8 mouse cellular contexts compared by ENCODE assay signal in genomic region chr5:53590875-53591682, GRCm38 (mm10).
A peak's percentile ranks its signal among the peaks of the same experiment; 100 is the strongest.
DNase-seq lines count a peak whose midpoint lies in the region; ATAC-seq and TF ChIP-seq lines count a peak whose summit lies in the region.

No protein-coding gene starts in this region.

- H3K4me2 ChIP-seq in lung, embryonic 14.5 days, result peak overlapping the region; percentile 97

- H3K4me3 ChIP-seq in cerebellum, adult 2 months (replicated peaks; ENCODE audit: insufficient read depth, low read depth, low read length), result peak overlapping the region; percentile 70
- H3K4me3 ChIP-seq in lung, embryonic 14.5 days (ENCODE audit: low read depth, low read length), result peak overlapping the region; percentile 93

- no peaks in the 10 kb centered on the region for H3K27me3 ChIP-seq in cerebellum, adult 2 months (ENCODE audit: control insufficient read depth, insufficient read depth, low read length)
- no peaks in the 10 kb centered on the region for H3K27me3 ChIP-seq in lung, embryonic 14.5 days (ENCODE audit: insufficient read depth, low read length)

- TF ChIP-seq POLR2A in cerebellum, adult 2 months (IDR thresholded peaks at IDR 0.05; ENCODE audit: borderline replicate concordance, insufficient read depth, low read length), result no peak

- peak; percentile 9 for DNase-seq in urinary bladder, postnatal 14 days (ENCODE audit: low spot score)
- DNase-seq in urinary bladder, adult 2 months (ENCODE audit: low spot score), result no peak
- peak; percentile 59 to 65 for DNase-seq in cerebellum, adult 2 months
- DNase-seq in gastrocnemius, postnatal 14 days, result peak; percentile 28
- peak; percentile 11 to 14 for DNase-seq in kidney, adult 8-10 months
- peak; percentile 67 for DNase-seq in lung, embryonic 14.5 days
- DNase-seq in ovary, postnatal 10 days (ENCODE audit: low spot score), result peak; percentile 11
- DNase-seq in thymus, postnatal 36 days, result peak; percentile 39 to 56

- H3K27ac ChIP-seq in cerebellum, adult 2 months (ENCODE audit: insufficient read depth, low read length), result peak overlapping the region; percentile 66
- peak overlapping the region; percentile 99 for H3K27ac ChIP-seq in lung, embryonic 14.5 days (ENCODE audit: low read depth)

- peaks cover 7% of the 10 kb centered on the region; the same call in 1 of the 2 replicates for H3K4me1 ChIP-seq in cerebellum, adult 2 months (ENCODE audit: control insufficient read depth, insufficient read depth, low read length)
- peaks cover 15% of the 10 kb centered on the region for H3K4me1 ChIP-seq in lung, embryonic 14.5 days (ENCODE audit: insufficient read depth)

- 8% methylated on average over 67 of the region's 67 CpGs for WGBS in cerebellum, adult 2 months
- WGBS in lung, embryonic 14.5 days, result under 1% methylated on average over 58 of the region's 67 CpGs

- ATAC-seq in lung, embryonic 14.5 days (ENCODE audit: insufficient read depth), result peak; percentile 3; the same call in 1 of the 2 replicates

- H3K36me3 ChIP-seq in lung, embryonic 14.5 days (ENCODE audit: insufficient read depth), result no peaks in the 10 kb centered on the region

- no peaks in the 10 kb centered on the region for H3K9me3 ChIP-seq in lung, embryonic 14.5 days (ENCODE audit: low read depth, low read length)

- peak overlapping the region; percentile 98 for H3K9ac ChIP-seq in lung, embryonic 14.5 days

- intact Hi-C loops in gastrocnemius, postnatal 14 days (cut with DNase I; ENCODE audit: low total_unique reads), result loop anchor here (5.0 kb wide), 1 partner anchor 234 kb away; no protein-coding TSS in a partner anchor

- no peak for TF ChIP-seq CTCF in cerebellum, adult 2 months (IDR thresholded peaks at IDR 0.05; ENCODE audit: borderline replicate concordance, insufficient read depth, low read depth, low read length)
- TF ChIP-seq CTCF in lung, embryonic 14.5 days (IDR thresholded peaks at IDR 0.05; ENCODE audit: low read depth), result no peak
